Mouse (Mus musculus) forebrain, postnatal 0 days (tissue): Measurements from ENCODE around the gene Megf11. TPM values are rescaled to one million over a fixed set of nuclear protein-coding genes. Genes with fewer than 3 reads are reported as not detected.

ENCODE experiments used
- ATAC-seq: fragments of 200-750 bp; cut with Nextera tagmentation; 2 replicates; pipeline ENCODE4 v1.8.0; 2017; ENCODE audit warnings: mild to moderate bottlenecking, moderate library complexity
- DNase-seq: peaks from one replicate; pipeline ENCODE4 v3.0.0-alpha.2; 2015
- H3K27ac ChIP-seq: fragments of 300-500 bp; sonication (generic); 2 replicates; pipeline ENCODE4 v1.5.1; 2014; ENCODE audit warnings: low read depth, mild to moderate bottlenecking, antibody characterized with exemption, low read length, moderate library complexity, mixed read lengths
- H3K27me3 ChIP-seq: fragments of 300-500 bp; sonication (generic); 2 replicates; pipeline ENCODE4 v1.6.1; 2014; ENCODE audit warnings: mild to moderate bottlenecking, low read length, mixed read lengths; ENCODE audit not compliant: insufficient read depth
- H3K36me3 ChIP-seq: fragments of 300-500 bp; sonication (generic); 2 replicates; pipeline ENCODE4 v1.6.1; 2014; ENCODE audit warnings: mild to moderate bottlenecking, moderate library complexity; ENCODE audit not compliant: insufficient read depth
- H3K4me1 ChIP-seq: fragments of 300-500 bp; sonication (generic); 2 replicates; pipeline ENCODE4 v1.6.1; 2014; ENCODE audit warnings: antibody characterized with exemption; ENCODE audit not compliant: insufficient read depth
- H3K4me2 ChIP-seq: fragments of 300-500 bp; sonication (generic); 2 replicates; pipeline ENCODE4 v1.6.1; 2014; ENCODE audit warnings: low read depth, mild to moderate bottlenecking, moderate library complexity
- H3K4me3 ChIP-seq: fragments of 300-500 bp; sonication (generic); 2 replicates; pipeline ENCODE4 v1.5.1; 2014; ENCODE audit warnings: low read depth, low read length, mixed read lengths
- H3K9ac ChIP-seq: fragments of 300-500 bp; sonication (generic); 2 replicates; pipeline ENCODE4 v1.6.1; 2014; ENCODE audit warnings: mild to moderate bottlenecking
- H3K9me3 ChIP-seq: fragments of 300-500 bp; sonication (generic); 2 replicates; pipeline ENCODE4 v1.6.1; 2016; ENCODE audit warnings: low read length
- CTCF ChIP-seq: sonication (generic); IDR thresholded peaks from 2 replicates; pipeline ENCODE4 v1.5.1; 2016; ENCODE audit warnings: antibody characterized with exemption, control low read depth, low read depth
- WGBS: fragments of 180-500 bp; shearing (Covaris S2); extraction: QIAGEN DNeasy Blood & Tissue Kit; methylation state at CpG from one replicate; pipeline ENCODE4 v1.1.7; 2014; 5-methylcytosine and 5-hydroxymethylcytosine counted together
- polyA plus RNA-seq: library from polyadenylated mRNA; unstranded; fragments of >200 nt; fragmentation: Nextera tagmentation; extraction: Ambion mirVana; gene quantifications from 2 replicates; pipeline ENCODE4 v1.2.1, GENCODE M21; 2015
- total RNA-seq: library from RNA; depleted of rRNA; stranded (reverse); fragments of >200 nt; gene quantifications from 2 replicates; pipeline ENCODE4 v1.2.3, GENCODE M21; 2014

Megf11 gene
- total and polyA plus RNA-seq, 2 experiments from 2014 or later = 8.9 to 14.5 TPM

DNA sequence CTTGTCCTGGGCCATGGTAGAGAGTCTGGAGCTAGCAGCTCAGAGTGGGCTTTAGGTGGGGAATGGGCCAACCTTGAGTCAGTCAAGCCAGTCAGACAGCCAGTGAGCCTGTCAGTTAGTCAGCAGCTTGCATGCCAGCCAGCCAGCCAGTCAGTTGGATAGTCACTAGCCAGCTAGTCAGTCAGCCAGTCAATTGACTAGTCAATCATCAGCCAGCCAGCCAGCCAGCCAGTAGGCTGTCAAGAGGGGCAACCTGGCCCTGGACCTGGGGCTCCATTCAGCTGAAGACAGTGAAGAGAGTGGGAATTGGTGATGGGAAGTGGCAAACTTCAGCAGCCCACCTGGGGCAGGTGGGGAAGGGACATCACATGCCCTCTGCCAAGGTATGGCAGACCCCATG is 77.4 kb downstream of the Megf11 start:
- Histone ChIP-seq H3K9ac (no peak overlapping the region), H3K36me3 (no peaks in the 10 kb centered on the region), H3K4me3 (no peak overlapping the region), H3K9me3 (no peaks in the 10 kb centered on the region), H3K4me1 (no peaks in the 10 kb centered on the region), H3K4me2 (no peak overlapping the region), H3K27me3 (no peaks in the 10 kb centered on the region), H3K27ac (no peak overlapping the region)
- DNase-seq = no peak
- no peak for TF ChIP-seq CTCF
- ATAC-seq = no peak

DNA sequence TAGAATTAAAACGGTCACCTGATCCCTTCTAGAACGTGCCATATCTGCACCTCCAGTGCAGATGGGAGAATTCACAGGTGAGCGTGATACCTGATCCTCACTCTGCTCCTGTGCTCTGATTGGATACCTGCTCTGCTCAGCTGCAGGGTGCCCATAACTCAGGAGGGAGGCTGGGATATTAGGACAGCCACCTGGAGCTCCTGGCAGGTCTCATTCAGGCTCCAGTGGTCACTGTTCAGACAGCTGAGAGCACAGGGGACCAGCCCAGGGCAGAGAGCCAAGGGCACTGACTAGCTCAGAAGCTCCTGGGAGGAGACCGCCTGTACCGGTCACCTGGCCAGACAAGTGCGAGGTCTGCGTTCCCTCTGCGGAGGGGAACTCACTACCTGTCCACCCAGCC is 80.7 kb downstream of the Megf11 start:
- Histone ChIP-seq H3K27ac (no peak overlapping the region), H3K4me1 (no peaks in the 10 kb centered on the region), H3K9ac (no peak overlapping the region), H3K36me3 (no peaks in the 10 kb centered on the region), H3K4me3 (no peak overlapping the region), H3K27me3 (no peaks in the 10 kb centered on the region), H3K9me3 (no peaks in the 10 kb centered on the region), H3K4me2 (no peak overlapping the region)
- WGBS = 57% methylated on average over 8 of the region's 8 CpGs
- ATAC-seq (no peak), DNase-seq (no peak)
- no peak for TF ChIP-seq CTCF

DNA sequence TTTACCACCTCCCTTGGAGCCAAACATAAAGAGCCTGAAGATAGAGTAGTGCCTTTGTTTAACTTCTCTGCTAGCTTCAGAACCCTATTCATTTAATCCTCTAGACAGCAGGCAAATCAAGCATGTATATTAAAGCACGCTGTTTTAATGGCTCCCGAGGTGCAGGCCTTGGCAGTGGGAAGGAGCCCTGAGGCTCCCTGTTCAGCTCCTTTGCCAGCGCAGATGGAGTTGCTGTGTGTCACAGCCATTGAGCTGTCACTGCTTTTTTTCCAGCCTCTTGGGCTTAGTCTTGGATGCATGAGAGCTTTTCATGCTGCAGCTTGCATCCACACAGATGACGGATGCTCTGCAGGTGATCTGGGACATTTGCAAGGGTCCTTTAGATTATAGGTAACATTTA is 81.1 kb downstream of the Megf11 start:
- ATAC-seq = peak; percentile 45; the same call in 1 of the 2 replicates
- H3K9me3 ChIP-seq = no peaks in the 10 kb centered on the region
- DNase-seq = peak; percentile 70
- H3K27me3 ChIP-seq = no peaks in the 10 kb centered on the region
- no peak overlapping the region for H3K4me2 ChIP-seq
- H3K4me1 ChIP-seq = no peaks in the 10 kb centered on the region
- TF ChIP-seq CTCF = no peak
- H3K27ac ChIP-seq = no peak overlapping the region
- no peak overlapping the region for H3K9ac ChIP-seq
- no peaks in the 10 kb centered on the region for H3K36me3 ChIP-seq
- WGBS = 9% methylated on average over 4 of the region's 4 CpGs
- H3K4me3 ChIP-seq = no peak overlapping the region

DNA sequence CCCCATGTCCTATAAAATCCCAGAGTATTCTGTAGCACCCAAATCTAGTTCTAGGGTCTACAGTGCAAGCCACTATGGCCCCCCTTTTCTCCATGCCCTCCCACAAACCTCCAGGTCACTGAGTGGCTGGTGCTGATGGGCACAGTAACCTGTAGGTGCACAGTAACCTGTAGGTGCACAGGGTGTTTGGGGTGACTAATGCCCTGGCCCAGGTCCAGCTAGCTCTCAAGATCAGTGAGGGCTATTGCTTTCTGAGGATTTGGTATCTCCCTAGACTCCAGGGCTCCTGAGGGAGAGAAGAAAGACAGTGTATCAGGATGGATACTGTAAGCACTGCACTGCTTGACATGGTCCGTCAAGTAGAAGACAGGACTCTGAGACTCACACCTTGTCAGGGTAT is 85.4 kb downstream of the Megf11 start:
- ATAC-seq (no peak), DNase-seq (no peak)
- Histone ChIP-seq H3K27me3 (no peaks in the 10 kb centered on the region), H3K4me2 (no peak overlapping the region), H3K9me3 (no peaks in the 10 kb centered on the region), H3K9ac (no peak overlapping the region), H3K27ac (no peak overlapping the region), H3K36me3 (no peaks in the 10 kb centered on the region), H3K4me3 (no peak overlapping the region), H3K4me1 (no peaks in the 10 kb centered on the region; the same call in 1 of the 2 replicates)
- TF ChIP-seq CTCF = no peak
- WGBS = 100% methylated on average over 1 of the region's 1 CpGs

DNA sequence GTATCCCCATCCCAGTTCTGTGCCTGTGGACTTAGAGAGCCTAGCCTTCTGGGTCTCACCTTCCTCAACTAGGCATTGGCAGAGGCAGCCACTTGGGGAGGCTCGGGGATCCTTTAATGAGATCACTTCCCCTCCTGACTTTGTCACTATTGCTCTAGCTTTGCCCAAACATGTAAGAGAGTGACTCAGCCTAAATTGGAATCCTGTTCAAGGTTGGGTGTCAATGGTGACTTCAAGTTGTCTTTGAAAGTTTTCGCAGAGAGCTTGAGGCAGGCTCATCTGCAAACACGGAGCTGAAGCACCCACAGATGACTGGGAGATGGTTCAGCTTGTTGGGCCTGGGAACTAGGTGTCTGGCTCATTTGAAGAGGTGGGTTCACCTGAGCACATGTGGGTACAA is 85.9 kb downstream of the Megf11 start:
- Histone ChIP-seq H3K9me3 (no peaks in the 10 kb centered on the region), H3K27me3 (no peaks in the 10 kb centered on the region), H3K4me2 (no peak overlapping the region), H3K36me3 (no peaks in the 10 kb centered on the region), H3K4me1 (no peaks in the 10 kb centered on the region; the same call in 1 of the 2 replicates), H3K9ac (no peak overlapping the region), H3K4me3 (no peak overlapping the region), H3K27ac (no peak overlapping the region)
- DNase-seq (no peak), ATAC-seq (no peak)
- WGBS = 88% methylated on average over 3 of the region's 3 CpGs
- TF ChIP-seq CTCF = no peak

DNA sequence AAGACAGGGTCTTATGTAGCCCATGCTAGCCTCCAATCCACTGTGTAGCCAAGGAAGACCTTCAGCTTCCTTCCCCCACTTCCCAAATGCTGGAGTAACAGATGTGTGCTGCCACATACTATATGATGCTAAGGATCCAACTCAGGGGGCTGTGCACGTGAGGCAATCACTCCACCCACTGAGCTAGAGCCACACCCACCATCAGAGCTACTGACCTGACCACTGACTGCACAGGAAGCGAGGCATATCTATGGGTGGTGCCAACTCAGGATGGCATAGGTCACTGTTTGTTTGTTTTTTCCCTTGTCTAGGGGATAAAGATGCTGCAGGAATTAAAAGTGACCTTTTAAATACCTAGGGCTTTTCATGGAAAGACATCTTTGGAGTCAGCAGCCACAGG is 86.7 kb downstream of the Megf11 start:
- WGBS = 54% methylated on average over 2 of the region's 2 CpGs
- no peaks in the 10 kb centered on the region for H3K36me3 ChIP-seq
- no peak for DNase-seq
- H3K4me2 ChIP-seq = no peak overlapping the region
- no peaks in the 10 kb centered on the region for H3K27me3 ChIP-seq
- no peaks in the 10 kb centered on the region for H3K9me3 ChIP-seq
- H3K9ac ChIP-seq = no peak overlapping the region
- no peaks in the 10 kb centered on the region; the same call in 1 of the 2 replicates for H3K4me1 ChIP-seq
- H3K27ac ChIP-seq = no peak overlapping the region
- H3K4me3 ChIP-seq = no peak overlapping the region
- no peak for TF ChIP-seq CTCF
- ATAC-seq = no peak

DNA sequence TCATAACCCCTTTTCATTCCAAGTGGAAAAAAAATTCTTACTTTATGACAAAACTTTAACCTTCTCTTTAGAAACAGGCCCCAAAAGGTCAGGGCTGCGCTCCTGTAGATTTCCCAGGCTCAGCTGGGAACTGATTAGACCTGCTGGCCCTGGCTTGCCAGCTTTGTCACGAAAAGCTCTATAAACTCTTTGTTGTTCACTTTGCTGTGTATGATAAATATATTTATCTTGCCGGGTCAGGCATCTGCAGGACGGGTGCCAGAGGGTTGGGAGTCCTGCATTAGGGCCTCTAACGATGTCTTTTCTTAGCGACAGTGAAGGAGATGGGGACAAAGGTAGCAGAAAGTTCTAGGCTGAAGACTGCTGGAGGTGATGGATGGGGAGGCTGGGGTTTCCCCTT is 87.3 kb downstream of the Megf11 start:
- H3K4me2 ChIP-seq = no peak overlapping the region
- H3K9me3 ChIP-seq = no peaks in the 10 kb centered on the region
- H3K36me3 ChIP-seq = no peaks in the 10 kb centered on the region
- no peaks in the 10 kb centered on the region; the same call in 1 of the 2 replicates for H3K4me1 ChIP-seq
- H3K27me3 ChIP-seq = no peaks in the 10 kb centered on the region
- H3K4me3 ChIP-seq = no peak overlapping the region
- no peak for ATAC-seq
- no peak for DNase-seq
- H3K9ac ChIP-seq = no peak overlapping the region
- 43% methylated on average over 6 of the region's 6 CpGs for WGBS
- TF ChIP-seq CTCF = no peak
- no peak overlapping the region for H3K27ac ChIP-seq

DNA sequence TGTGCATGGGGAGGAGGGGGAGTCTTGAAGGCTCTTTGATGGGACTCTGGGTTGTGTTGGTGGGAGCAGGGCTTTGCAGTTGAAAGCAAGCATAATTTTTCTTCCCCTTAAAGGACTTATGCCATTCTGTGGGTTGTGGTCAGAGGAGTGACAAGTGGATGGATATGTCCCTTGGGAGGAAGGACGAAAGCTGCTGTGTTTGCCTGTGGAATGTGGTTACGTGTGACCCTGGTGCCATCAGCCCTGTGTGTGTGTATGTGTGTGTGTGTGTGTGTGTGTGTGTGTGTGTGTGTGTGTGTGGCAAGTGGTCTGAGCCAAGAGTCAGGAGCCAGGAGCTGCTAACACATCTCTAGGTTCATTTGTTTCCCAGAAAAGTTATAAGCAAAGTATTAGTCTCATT is 87.7 kb downstream of the Megf11 start:
- Histone ChIP-seq H3K36me3 (no peaks in the 10 kb centered on the region), H3K9me3 (no peaks in the 10 kb centered on the region), H3K27me3 (no peaks in the 10 kb centered on the region), H3K27ac (no peak overlapping the region), H3K4me2 (no peak overlapping the region), H3K4me1 (no peaks in the 10 kb centered on the region; the same call in 1 of the 2 replicates), H3K4me3 (no peak overlapping the region), H3K9ac (no peak overlapping the region)
- no peak for TF ChIP-seq CTCF
- ATAC-seq (no peak), DNase-seq (no peak)
- 79% methylated on average over 2 of the region's 2 CpGs for WGBS
